Mouse (Mus musculus) liver, adult 2 months (tissue): Measurements from ENCODE around the gene Fbrsl1. TPM values are rescaled to one million over a fixed set of nuclear protein-coding genes. Genes with fewer than 3 reads are reported as not detected.

Source experiments
- DNase-seq: peaks from one replicate; pipeline ENCODE4 v3.0.0-alpha.2; 2011; ENCODE audit warnings: low read depth, low spot score; ENCODE audit errors: extremely low read depth
- H3K27ac ChIP-seq: fragments of 200-500 bp; replicated peaks from 2 replicates; pipeline ENCODE4 v1.5.1; 2012; ENCODE audit warnings: low read depth, mild to moderate bottlenecking, control low read depth, inconsistent platforms, low read length; ENCODE audit not compliant: insufficient read depth
- H3K27me3 ChIP-seq: fragments of 200-500 bp; 2 replicates; pipeline ENCODE4 v1.6.1; 2012; ENCODE audit warnings: mild to moderate bottlenecking, moderate library complexity, low read length, inconsistent platforms; ENCODE audit not compliant: control insufficient read depth, insufficient read depth
- H3K36me3 ChIP-seq: fragments of 200-500 bp; 2 replicates; pipeline ENCODE4 v1.6.1; 2012; ENCODE audit warnings: low read length, inconsistent platforms; ENCODE audit not compliant: control insufficient read depth, insufficient read depth
- H3K4me1 ChIP-seq: fragments of 200-500 bp; 2 replicates; pipeline ENCODE4 v1.6.1; 2011; ENCODE audit warnings: low read length; ENCODE audit not compliant: control insufficient read depth, insufficient read depth
- H3K4me3 ChIP-seq: fragments of 200-500 bp; 2 replicates; pipeline ENCODE4 v1.5.1; 2011; ENCODE audit warnings: low read depth, mild to moderate bottlenecking, control low read depth, low read length, moderate library complexity; ENCODE audit not compliant: insufficient read depth
- H3K79me2 ChIP-seq: fragments of 200-500 bp; 2 replicates; pipeline ENCODE4 v1.6.1; 2012; ENCODE audit warnings: inconsistent platforms, mild to moderate bottlenecking, low read length, moderate library complexity; ENCODE audit not compliant: control insufficient read depth, insufficient read depth
- H3K9ac ChIP-seq: fragments of 200-500 bp; 2 replicates; pipeline ENCODE4 v1.6.1; 2012; ENCODE audit warnings: low read depth, mild to moderate bottlenecking, control low read depth, inconsistent platforms, low read length
- CTCF ChIP-seq: fragments of 200-500 bp; IDR thresholded peaks from 2 replicates; pipeline ENCODE4 v1.5.1; 2011; ENCODE audit warnings: low read depth, low read length, control low read depth
- POLR2A ChIP-seq: fragments of 200-500 bp; IDR thresholded peaks from 2 replicates; pipeline ENCODE4 v1.6.1; 2011; ENCODE audit warnings: low read length, control low read depth; ENCODE audit not compliant: insufficient read depth; ENCODE audit errors: extremely low read depth
- WGBS: fragments of 180-500 bp; shearing (Covaris S2); methylation state at CpG from one replicate; pipeline ENCODE4 v1.1.7; 2018; 5-methylcytosine and 5-hydroxymethylcytosine counted together
- polyA plus RNA-seq: library from polyadenylated mRNA; depleted of rRNA; stranded (reverse); fragments of >200 nt; gene quantifications from 2 replicates; pipeline ENCODE4 v1.2.3, GENCODE M21; 2012
- total RNA-seq: library from RNA; depleted of rRNA; stranded (reverse); fragments of >200 nt; gene quantifications from 2 replicates; pipeline ENCODE4 v1.2.3, GENCODE M21; 2014

Fbrsl1 gene
- total and polyA plus RNA-seq, 2 experiments, result 4.9 to 29.8 TPM

DNA sequence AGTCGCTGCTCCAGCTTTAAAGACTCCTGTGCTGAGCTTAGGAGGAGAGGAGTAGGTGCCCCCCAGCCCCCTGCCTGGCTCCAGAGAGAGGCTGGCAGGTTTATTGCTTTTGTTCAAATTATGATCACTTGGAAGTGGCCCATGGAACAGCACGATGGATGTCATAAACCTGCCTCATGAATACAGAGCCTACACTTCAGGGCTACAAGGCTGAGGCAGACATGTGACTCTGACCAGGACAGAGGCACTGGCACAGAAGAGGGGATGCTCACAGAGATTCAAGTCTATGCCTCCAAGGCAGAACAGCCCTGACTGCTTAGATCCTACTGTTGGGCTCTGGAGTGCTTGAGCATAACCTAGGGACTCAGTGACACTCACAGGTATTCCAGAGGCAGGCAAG lies 39.3 kb downstream of the Fbrsl1 start:
- TF ChIP-seq CTCF, result no peak
- Histone ChIP-seq H3K27ac (no peak overlapping the region), H3K9ac (no peak overlapping the region), H3K4me3 (no peak overlapping the region), H3K4me1 (no peaks in the 10 kb centered on the region), H3K27me3 (no peaks in the 10 kb centered on the region), H3K79me2 (no peaks in the 10 kb centered on the region; the same call in 1 of the 2 replicates), H3K36me3 (no peaks in the 10 kb centered on the region)
- no peak for DNase-seq
- 88% methylated on average over 2 of the region's 2 CpGs for WGBS

DNA sequence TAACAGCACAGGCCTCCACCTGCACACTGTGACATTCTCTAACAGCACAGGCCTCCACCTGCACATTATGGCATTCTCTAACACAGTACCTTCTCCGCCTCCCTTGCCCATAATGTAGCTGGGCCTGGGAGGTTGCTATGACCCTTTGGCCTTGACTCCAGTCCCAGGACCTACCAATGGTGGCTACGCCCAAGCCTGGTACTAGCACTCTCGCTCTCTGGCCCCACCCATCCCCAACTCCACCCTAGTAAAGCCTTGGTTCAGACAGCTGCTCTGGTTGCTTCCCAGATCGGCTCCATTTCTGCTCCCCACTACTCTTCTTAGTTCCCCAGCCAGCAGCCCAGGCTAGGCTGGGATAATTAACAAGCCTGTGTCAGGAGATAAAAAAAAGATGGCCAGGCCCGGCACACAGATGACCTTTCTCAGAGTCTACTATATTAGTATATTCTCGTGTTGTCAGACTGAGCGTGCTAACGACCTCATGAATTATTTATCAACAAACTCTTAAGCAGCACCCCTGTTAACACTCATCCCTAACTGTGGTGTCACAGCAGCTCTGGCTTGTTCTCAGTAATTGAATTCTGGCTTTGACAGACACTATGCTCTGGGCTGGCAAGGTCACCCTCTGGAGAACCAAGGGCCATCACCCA lies 42.1 kb downstream of the Fbrsl1 start:
- no peak for DNase-seq
- 0 out of 2 replicates have a peak, but pooled peaks cover 3% of the 10 kb centered on the region for H3K79me2 ChIP-seq
- H3K4me3 ChIP-seq, result no peak overlapping the region
- no peaks in the 10 kb centered on the region for H3K4me1 ChIP-seq
- 88% methylated on average over 8 of the region's 8 CpGs for WGBS
- no peaks in the 10 kb centered on the region for H3K27me3 ChIP-seq
- H3K27ac ChIP-seq, result no peak overlapping the region
- 0 out of 2 replicates have a peak, but pooled peaks cover 1% of the 10 kb centered on the region for H3K36me3 ChIP-seq
- TF ChIP-seq CTCF (no peak), POLR2A (no peak)
- no peak overlapping the region for H3K9ac ChIP-seq

DNA sequence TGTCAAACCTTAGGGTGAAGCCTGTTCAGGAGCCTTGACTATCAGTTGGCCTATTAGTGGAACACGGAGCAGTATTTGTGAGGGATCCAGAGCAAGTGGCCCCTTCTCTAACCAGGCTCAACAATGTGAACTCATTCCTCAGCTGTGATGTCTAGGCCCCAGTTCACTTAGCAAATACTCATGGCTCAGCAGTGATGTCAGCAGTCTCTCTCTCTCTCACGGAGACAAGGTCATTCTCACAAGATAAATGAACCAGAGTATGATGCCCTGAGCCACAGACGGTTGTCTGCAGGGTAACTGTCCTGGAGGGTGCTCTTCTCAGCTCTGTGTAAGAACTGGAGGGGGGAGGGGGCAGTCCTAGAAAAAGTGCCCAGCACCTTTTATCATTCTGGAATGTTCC lies 44.4 kb downstream of the Fbrsl1 start:
- H3K36me3 ChIP-seq, result 0 out of 2 replicates have a peak, but pooled peaks cover 1% of the 10 kb centered on the region
- 59% methylated on average over 3 of the region's 3 CpGs for WGBS
- H3K79me2 ChIP-seq, result 0 out of 2 replicates have a peak, but pooled peaks cover 3% of the 10 kb centered on the region
- no peak overlapping the region for H3K4me3 ChIP-seq
- H3K4me1 ChIP-seq, result no peaks in the 10 kb centered on the region
- no peak overlapping the region for H3K27ac ChIP-seq
- DNase-seq, result no peak
- H3K9ac ChIP-seq, result no peak overlapping the region
- TF ChIP-seq CTCF (no peak), POLR2A (no peak)
- no peaks in the 10 kb centered on the region for H3K27me3 ChIP-seq

DNA sequence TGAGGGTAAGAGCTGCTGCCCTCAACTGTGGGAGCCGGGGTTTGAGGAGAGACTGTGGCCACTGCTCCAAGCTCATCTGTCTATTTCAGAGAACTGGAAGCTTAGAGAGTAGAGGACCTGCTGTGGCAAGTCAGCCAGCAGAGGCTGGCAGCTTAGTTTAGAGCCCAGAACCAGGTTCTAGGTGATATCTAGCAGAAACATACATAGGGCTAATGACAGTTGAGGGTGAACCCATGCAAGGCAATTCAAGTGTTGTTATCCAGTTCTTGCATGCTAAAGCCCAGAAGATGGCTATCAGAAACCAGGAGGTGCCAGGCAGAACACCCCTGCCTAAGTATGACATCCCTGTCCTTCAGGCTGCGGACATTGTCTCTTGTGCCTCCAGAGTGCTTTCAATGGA lies 45.7 kb downstream of the Fbrsl1 start:
- Histone ChIP-seq H3K27ac (no peak overlapping the region), H3K4me3 (no peak overlapping the region), H3K4me1 (no peaks in the 10 kb centered on the region), H3K27me3 (no peaks in the 10 kb centered on the region), H3K36me3 (peaks cover 1% of the 10 kb centered on the region; the same call in 1 of the 2 replicates), H3K9ac (no peak overlapping the region), H3K79me2 (0 out of 2 replicates have a peak, but pooled peaks cover 3% of the 10 kb centered on the region)
- no peak for TF ChIP-seq CTCF
- TF ChIP-seq POLR2A, result no peak
- no peak for DNase-seq
- 94% methylated on average over 2 of the region's 2 CpGs for WGBS

- Histone ChIP-seq H3K4me3 (no peak overlapping the region), H3K9ac (no peak overlapping the region), H3K36me3 (peaks cover 3% of the 10 kb centered on the region; the same call in 1 of the 2 replicates), H3K27me3 (no peaks in the 10 kb centered on the region), H3K4me1 (no peaks in the 10 kb centered on the region), H3K27ac (no peak overlapping the region), H3K79me2 (0 out of 2 replicates have a peak, but pooled peaks cover 3% of the 10 kb centered on the region)
- DNase-seq, result no peak
- TF ChIP-seq CTCF (no peak), POLR2A (no peak)
- WGBS, result 96% methylated on average over 8 of the region's 8 CpGs
These were observed 47.2 kb downstream of the Fbrsl1 start for GRCm38 (mm10) chr5:110401101-110401500.

DNA sequence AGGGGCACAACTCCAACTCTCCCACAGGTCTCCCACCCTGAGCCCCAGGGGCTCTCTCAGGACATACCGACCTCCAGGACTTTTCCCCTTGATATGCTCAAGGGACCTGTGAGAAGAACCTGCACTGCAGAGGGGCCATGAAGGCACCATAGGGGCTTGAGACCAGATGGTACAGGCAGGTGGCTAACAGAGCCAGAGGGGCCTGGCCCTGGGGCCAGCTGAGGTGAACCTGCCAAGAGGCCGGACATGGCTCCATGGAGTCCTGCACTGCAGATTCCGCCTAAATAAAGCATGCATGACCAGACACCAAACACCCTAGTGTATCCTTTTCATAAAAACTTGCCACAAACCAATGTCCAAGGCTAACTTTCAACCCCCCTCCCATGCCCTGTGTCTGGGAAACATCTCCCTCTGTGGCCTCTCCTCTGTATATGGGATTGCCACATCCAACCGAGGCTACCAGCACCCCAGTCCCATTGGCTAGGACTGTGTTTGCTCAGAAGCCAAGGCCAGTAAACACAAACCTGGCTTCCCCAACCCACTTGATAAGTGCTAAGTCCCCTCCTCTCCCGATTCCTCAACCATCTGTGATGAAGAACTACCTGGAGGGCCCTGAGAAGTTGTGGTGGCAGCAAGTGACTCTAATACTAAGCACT lies 53.2 kb downstream of the Fbrsl1 start:
- no peaks in the 10 kb centered on the region for H3K27me3 ChIP-seq
- DNase-seq, result peak; percentile 61
- H3K36me3 ChIP-seq, result peaks cover 2% of the 10 kb centered on the region; the same call in 1 of the 2 replicates
- no peak overlapping the region for H3K9ac ChIP-seq
- TF ChIP-seq CTCF (no peak), POLR2A (no peak)
- no peak overlapping the region for H3K27ac ChIP-seq
- no peaks in the 10 kb centered on the region for H3K79me2 ChIP-seq
- no peak overlapping the region for H3K4me3 ChIP-seq
- H3K4me1 ChIP-seq, result no peaks in the 10 kb centered on the region
- WGBS, result 58% methylated on average over 5 of the region's 5 CpGs
